Mouse (Mus musculus) heart, embryonic 10.5 days (tissue): ENCODE measurements around the gene Trmt2a. TPM values are rescaled to one million over a fixed set of nuclear protein-coding genes. Genes with fewer than 3 reads are reported as not detected.
A peak's percentile ranks its signal among the peaks of the same experiment; 100 is the strongest.

Source experiments
- DNase-seq: peaks from one replicate; pipeline ENCODE4 v3.0.0-alpha.2; 2017; ENCODE audit warnings: low spot score
- H3K27ac ChIP-seq: fragments of 300-500 bp; sonication (generic); 2 replicates; pipeline ENCODE4 v1.5.1; 2016; ENCODE audit warnings: mild to moderate bottlenecking
- H3K27me3 ChIP-seq: fragments of 300-500 bp; sonication (generic); 2 replicates; pipeline ENCODE4 v1.6.1; 2016; ENCODE audit warnings: mild to moderate bottlenecking; ENCODE audit not compliant: poor library complexity, insufficient read depth, severe bottlenecking
- H3K36me3 ChIP-seq: fragments of 300-500 bp; sonication (generic); 2 replicates; pipeline ENCODE4 v1.6.1; 2016; ENCODE audit warnings: mild to moderate bottlenecking, moderate library complexity
- H3K4me1 ChIP-seq: fragments of 300-500 bp; sonication (generic); 2 replicates; pipeline ENCODE4 v1.6.1; 2016; ENCODE audit warnings: mild to moderate bottlenecking
- H3K4me3 ChIP-seq: fragments of 300-500 bp; sonication (generic); 2 replicates; pipeline ENCODE4 v1.5.1; 2016; ENCODE audit warnings: mild to moderate bottlenecking, moderate library complexity
- H3K9me3 ChIP-seq: fragments of 300-500 bp; sonication (generic); 2 replicates; pipeline ENCODE4 v1.6.1; 2016; ENCODE audit warnings: mild to moderate bottlenecking, moderate library complexity
- WGBS: fragments of 180-500 bp; shearing (Covaris S2); methylation state at CpG from one replicate; pipeline ENCODE4 v1.1.7; 2016; 5-methylcytosine and 5-hydroxymethylcytosine counted together
- polyA plus RNA-seq: library from polyadenylated mRNA; unstranded; fragments of >200 nt; fragmentation: Nextera tagmentation; extraction: Ambion mirVana; gene quantifications from 2 replicates; pipeline ENCODE4 v1.2.1, GENCODE M21; 2016

Trmt2a gene
- polyA plus RNA-seq = 83.3 and 111 TPM in 2 replicates

DNA sequence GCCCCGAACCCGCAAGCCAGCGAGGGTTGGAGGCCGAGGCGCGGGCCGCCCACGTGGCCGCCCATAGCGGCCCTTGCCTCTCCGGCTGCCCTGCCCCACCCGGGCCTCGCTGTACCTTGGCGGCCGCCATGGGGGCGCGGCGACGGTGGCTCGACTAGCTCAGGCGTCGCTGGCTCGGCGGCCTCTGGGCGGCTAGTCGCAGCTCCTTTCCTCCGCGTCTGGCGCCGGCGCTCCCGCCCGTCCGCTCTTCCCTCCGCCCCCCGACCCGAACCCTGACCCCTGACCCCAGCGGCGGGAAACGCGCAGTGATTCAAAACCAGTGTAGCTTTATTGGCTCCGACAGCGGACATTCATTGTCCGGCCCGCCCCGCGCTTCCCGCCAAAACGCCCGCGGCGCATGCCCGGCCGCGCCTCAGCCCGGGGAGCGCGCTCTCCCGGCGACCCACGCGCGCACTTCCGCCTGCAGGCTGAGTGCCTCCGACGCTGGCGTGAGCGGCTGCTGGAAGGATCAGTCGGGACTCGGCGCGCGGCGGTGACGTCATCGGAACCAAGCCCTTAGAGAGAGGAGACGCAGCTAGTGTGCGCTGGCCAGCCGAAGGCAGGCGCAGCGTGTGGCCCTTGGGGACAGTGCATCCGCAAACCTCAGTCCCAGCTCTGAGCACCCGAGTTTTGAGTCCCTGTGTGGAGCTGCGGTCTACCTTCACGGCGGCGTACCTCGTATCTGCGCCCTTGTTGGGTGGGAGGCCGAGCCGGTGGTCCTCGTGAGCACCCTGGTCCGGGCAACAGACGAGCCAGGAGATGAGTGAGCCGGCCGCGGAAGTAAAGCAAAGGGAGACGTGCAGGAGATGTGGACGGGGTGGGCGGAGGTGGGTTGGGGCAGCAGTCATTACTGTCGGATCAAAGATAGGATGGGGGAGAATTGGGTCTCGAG, at the start of gene Trmt2a, which contains the start of gene Ranbp1:
Trmt2a (plus strand) TSS at position 247 of the 931 bp plus-strand sequence.
Ranbp1 (minus strand) TSS at position 300 of the 931 bp plus-strand sequence.
- H3K4me3 ChIP-seq = peak within 1 kb of the TSS; percentile 95
- H3K9me3 ChIP-seq = no peaks in the 10 kb centered on the region
- H3K4me1 ChIP-seq = peaks cover 31% of the 10 kb centered on the region
- H3K27me3 ChIP-seq = no peaks in the 10 kb centered on the region
- H3K27ac ChIP-seq = peak within 1 kb of the TSS; percentile 97
- WGBS = 0% methylated on average over 99 of the region's 102 CpGs
- H3K36me3 ChIP-seq = peaks cover 64% of the 10 kb centered on the region
- peak; percentile 99 for DNase-seq

DNA sequence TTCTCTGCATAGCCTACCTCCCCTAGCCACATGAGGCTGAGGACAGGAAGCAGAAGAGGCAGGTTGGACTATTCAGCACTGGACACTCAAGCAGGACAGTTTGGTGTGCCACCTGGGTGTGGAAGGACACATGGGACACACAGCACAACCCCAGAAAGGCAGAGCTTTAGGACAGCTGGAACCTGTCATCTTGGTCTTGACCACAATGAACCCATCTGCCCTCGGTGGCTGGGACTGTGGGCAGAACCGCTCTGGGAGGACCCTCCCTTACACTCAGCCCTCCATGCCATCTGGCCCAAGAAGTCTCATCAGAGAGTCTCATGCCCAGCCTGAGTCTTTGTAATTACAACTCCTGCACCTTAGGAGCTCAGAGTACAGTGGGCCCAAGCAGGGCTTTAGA, 48.4 kb upstream of the Trmt2a start:
- Histone ChIP-seq H3K27me3 (peaks cover 44% of the 10 kb centered on the region), H3K4me3 (no peak overlapping the region), H3K36me3 (no peaks in the 10 kb centered on the region), H3K4me1 (peaks cover 38% of the 10 kb centered on the region), H3K27ac (no peak overlapping the region), H3K9me3 (no peaks in the 10 kb centered on the region)
- DNase-seq = no peak
- 72% methylated on average over 2 of the region's 2 CpGs for WGBS

DNA sequence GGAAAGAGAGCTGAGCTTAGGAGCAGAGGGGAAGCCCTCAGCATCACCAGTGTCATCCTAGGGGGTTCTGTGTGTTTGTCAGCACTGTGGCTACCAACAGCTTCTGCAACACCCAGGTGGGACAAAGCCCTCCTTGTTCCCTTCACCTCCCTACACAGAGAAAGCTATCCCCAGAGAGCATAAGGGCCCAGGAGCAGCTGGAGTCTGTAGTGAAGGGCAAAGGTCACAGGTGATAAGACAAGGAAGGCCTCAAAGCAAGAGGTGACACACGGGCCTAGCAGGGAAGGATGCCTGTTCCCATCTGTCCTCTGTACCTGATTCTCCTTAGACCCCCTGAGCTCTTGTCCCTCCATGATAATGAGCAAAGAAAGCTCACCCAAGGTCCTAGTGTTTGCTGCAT, 46.9 kb upstream of the Trmt2a start:
- peaks cover 36% of the 10 kb centered on the region for H3K4me1 ChIP-seq
- H3K27me3 ChIP-seq = peaks cover 38% of the 10 kb centered on the region
- H3K36me3 ChIP-seq = no peaks in the 10 kb centered on the region
- H3K27ac ChIP-seq = no peak overlapping the region
- DNase-seq = no peak
- no peaks in the 10 kb centered on the region for H3K9me3 ChIP-seq
- WGBS = 19% methylated on average over 1 of the region's 1 CpGs
- H3K4me3 ChIP-seq = no peak overlapping the region

DNA sequence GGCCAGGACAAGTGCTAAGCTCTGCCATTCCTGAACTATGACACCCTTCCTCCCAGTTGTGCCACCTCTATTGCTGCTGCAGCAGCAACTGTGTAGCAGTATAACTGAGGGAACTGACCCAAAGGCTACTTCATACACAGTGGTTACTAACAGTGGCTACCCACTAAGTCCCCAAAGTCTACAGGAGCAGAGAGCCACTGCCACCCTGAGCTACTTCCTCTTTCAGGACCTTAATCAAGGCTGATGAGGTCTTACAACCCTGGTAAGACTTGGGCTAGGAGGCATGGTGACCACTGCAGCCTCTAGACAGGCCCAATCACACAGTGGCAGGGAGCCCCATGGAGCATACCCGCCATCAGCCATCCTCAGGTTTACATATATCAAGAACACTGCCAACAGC, 46.4 kb upstream of the Trmt2a start:
- DNase-seq = no peak
- no peak overlapping the region for H3K4me3 ChIP-seq
- H3K9me3 ChIP-seq = no peaks in the 10 kb centered on the region
- 92% methylated on average over 1 of the region's 1 CpGs for WGBS
- H3K27me3 ChIP-seq = peaks cover 38% of the 10 kb centered on the region
- H3K36me3 ChIP-seq = no peaks in the 10 kb centered on the region
- peaks cover 36% of the 10 kb centered on the region for H3K4me1 ChIP-seq
- H3K27ac ChIP-seq = no peak overlapping the region

DNA sequence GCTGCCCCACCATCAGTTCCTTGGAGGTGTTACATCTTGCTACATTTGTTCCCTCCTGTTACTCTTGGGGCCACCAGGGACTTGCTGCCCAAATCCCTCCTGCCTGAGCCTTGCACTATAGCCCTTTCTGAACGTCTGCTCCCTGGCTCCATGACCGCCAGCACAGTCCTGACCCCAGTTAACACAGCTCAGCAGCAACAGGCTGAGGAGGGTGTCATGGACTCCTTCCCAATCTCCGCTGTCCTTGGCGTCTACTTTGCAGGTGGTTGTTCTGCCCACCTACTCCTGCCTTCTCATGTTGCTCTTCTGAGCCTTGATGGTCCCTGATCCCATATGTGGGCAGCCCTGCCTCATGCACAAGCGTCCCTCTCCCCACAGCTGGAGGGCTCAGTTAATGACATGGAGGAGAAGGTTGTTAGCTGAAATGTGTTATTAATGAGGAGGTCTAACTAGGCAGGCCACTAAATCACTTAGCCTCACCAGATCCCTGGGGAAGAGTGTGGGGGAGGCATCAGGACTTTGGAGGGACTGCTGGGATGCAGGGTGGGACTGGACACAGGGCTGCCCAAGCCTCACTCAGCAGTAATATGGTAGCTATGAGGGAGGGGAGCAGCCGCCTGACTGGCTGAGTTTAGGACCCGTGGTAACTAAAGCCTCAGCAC, 44.9 kb upstream of the Trmt2a start:
- peaks cover 34% of the 10 kb centered on the region for H3K27me3 ChIP-seq
- H3K36me3 ChIP-seq = no peaks in the 10 kb centered on the region
- WGBS = 74% methylated on average over 7 of the region's 7 CpGs
- no peak overlapping the region for H3K4me3 ChIP-seq
- no peaks in the 10 kb centered on the region for H3K9me3 ChIP-seq
- peaks cover 34% of the 10 kb centered on the region for H3K4me1 ChIP-seq
- no peak overlapping the region for H3K27ac ChIP-seq
- no peak for DNase-seq

DNA sequence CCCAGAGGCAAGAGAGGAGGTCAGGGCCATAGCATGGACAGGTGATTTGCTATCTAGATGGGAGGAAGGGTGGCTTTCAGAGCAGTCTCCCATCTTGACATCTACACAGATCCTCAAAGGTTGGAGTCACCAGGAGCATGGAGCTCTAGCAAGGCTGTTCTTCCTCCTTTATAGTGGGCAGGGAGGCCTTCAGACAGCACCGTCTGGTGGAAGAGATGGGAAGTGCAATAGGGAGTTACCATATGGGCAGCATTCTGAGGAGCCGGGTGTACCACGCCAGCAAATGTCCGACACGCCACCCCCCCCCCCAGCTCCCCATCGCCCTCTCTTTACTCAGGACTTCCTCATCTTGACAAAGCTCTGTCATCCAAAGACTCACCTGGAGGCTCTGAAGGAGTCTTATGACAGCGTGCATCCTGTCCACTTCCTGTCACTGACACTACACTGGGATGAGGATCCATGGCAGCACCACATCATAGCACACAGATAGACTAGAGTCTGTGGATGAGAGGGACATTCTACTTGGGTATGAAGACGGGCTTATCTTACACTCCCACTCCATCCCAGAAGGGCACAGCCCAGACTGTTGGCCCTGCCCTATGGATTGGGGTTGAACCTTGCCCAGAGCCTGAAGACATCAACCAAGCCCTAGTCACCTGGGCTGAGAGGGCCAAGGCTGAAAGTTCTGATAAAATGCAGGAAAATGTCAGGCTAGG, 37.6 kb upstream of the Trmt2a start:
- H3K9me3 ChIP-seq = no peaks in the 10 kb centered on the region
- H3K4me1 ChIP-seq = peaks cover 19% of the 10 kb centered on the region
- 16% methylated on average over 8 of the region's 8 CpGs for WGBS
- H3K4me3 ChIP-seq = no peak overlapping the region
- H3K27me3 ChIP-seq = peaks cover 45% of the 10 kb centered on the region
- no peaks in the 10 kb centered on the region for H3K36me3 ChIP-seq
- no peak for DNase-seq
- no peak overlapping the region for H3K27ac ChIP-seq

DNA sequence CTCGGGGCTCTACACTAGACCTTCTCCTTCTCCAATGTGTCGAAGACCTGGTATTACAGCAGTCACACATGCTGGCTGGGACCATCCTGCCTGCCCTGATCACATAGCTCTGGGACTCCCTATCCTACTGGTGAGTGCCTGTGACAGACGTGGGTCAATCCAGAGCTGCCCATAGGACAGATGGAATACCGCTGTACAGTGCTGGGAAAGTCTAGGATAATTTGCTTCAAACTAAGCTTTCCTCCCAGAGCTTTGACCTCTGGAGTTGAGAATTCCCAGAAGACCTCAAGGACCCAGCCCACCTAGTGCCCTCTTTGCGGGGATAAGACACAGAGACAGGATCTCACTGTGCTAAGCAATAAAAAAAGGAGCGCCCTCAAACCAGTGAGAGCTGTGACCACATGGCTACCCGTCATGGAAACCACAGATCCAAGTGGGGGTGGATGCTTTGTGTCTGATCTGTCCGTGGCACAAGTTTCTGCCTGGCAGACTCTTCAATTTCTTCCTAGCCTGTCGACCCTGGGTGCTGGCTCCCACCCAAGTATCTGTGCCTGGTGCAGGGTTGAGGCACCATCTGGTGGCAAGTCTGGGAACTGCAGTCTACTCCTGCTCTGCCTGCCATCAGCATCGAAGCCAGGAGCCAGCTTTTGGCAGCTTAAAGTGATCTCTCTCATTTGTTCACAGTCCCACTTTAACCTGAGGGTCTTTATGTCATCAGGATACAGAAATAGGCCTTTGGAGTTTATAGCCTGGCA, 36.9 kb upstream of the Trmt2a start:
- DNase-seq = peak; percentile 85
- Histone ChIP-seq H3K27ac (no peak overlapping the region), H3K4me3 (no peak overlapping the region), H3K9me3 (no peaks in the 10 kb centered on the region), H3K36me3 (no peaks in the 10 kb centered on the region), H3K4me1 (peaks cover 19% of the 10 kb centered on the region), H3K27me3 (peaks cover 40% of the 10 kb centered on the region)
- WGBS = 47% methylated on average over 10 of the region's 10 CpGs

DNA sequence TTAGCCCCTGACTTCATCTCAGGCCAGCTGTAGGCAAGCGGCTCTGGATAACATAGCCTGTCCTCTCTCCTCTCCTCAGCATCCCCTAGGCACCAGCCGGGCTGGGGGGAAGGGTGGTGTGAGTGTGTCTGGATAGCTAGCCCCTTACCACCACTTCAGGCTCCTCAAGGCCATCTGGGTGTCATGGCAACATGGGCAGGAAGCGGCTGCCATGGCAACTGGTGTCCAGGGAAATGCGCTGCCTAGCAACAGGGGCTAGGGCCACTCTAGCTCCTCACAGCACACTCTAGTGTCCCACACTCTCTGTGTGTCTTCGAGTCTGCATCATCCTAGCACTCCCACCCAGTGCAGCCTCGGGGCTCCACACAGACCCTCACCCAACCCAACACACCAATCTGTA, 34.8 kb upstream of the Trmt2a start:
- no peak overlapping the region for H3K27ac ChIP-seq
- no peak for DNase-seq

DNA sequence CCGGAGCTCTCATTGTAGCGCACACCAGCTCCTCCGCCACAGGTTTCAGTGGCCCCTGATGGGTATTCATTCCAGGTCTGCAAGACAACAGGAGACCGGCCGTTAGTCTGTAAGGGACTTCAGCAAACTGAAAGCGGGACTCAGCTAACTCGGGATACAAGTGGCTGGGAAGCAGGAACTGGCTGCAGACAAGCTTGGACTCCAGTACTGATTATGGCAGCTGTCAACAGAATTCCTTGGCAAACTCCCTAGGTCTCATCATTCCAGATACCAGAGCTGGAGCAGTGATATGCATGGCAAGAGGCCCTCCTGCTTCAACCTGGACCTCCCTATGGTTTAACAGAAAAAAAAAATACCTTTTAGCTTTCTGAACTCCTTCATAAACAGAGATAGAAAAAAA, 33.6 kb upstream of the Trmt2a start:
- no peaks in the 10 kb centered on the region for H3K36me3 ChIP-seq
- H3K9me3 ChIP-seq = no peaks in the 10 kb centered on the region
- no peak for DNase-seq
- no peak overlapping the region for H3K4me3 ChIP-seq
- H3K27ac ChIP-seq = no peak overlapping the region
- H3K27me3 ChIP-seq = peaks cover 14% of the 10 kb centered on the region; the same call in 1 of the 2 replicates
- 68% methylated on average over 7 of the region's 7 CpGs for WGBS
- peaks cover 37% of the 10 kb centered on the region for H3K4me1 ChIP-seq

More for the DNA sequence above, 34.8 kb upstream of the Trmt2a start:
- 62% methylated on average over 6 of the region's 6 CpGs for WGBS
- peaks cover 26% of the 10 kb centered on the region; the same call in 1 of the 2 replicates for H3K27me3 ChIP-seq
- H3K4me1 ChIP-seq = peaks cover 29% of the 10 kb centered on the region
- H3K9me3 ChIP-seq = no peaks in the 10 kb centered on the region
- no peaks in the 10 kb centered on the region for H3K36me3 ChIP-seq
- H3K4me3 ChIP-seq = no peak overlapping the region

DNA sequence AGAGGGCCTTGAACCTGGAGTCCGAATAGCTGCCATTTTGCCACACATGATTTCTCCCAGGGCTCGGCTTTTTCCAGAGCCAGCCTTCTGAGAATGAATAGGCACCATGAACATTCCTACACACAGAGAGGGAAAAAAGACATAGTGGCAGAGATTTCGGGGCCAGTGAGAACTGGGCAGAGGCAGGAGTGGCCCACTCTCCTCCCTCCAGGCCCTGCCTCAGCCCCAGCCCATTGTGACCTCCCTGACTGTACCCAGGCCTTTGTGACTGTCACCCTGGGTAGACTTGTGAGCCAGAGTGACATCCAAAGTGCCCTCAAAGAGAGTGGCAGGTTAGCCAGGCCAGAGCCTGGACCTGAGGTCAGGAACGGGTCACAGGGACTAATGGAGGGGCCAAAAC, 30.9 kb upstream of the Trmt2a start, which contains the start of gene Ccdc188:
Ccdc188 (plus strand) TSS at position 301 of the 400 bp plus-strand sequence.
- DNase-seq = no peak
- Histone ChIP-seq H3K27me3 (peaks cover 7% of the 10 kb centered on the region; the same call in 1 of the 2 replicates), H3K4me1 (peaks cover 47% of the 10 kb centered on the region), H3K36me3 (peaks cover 17% of the 10 kb centered on the region), H3K4me3 (no peak within 1 kb of the TSS), H3K27ac (no peak within 1 kb of the TSS; the same call in 1 of the 2 replicates), H3K9me3 (no peaks in the 10 kb centered on the region)
- 84% methylated on average over 4 of the region's 4 CpGs for WGBS

DNA sequence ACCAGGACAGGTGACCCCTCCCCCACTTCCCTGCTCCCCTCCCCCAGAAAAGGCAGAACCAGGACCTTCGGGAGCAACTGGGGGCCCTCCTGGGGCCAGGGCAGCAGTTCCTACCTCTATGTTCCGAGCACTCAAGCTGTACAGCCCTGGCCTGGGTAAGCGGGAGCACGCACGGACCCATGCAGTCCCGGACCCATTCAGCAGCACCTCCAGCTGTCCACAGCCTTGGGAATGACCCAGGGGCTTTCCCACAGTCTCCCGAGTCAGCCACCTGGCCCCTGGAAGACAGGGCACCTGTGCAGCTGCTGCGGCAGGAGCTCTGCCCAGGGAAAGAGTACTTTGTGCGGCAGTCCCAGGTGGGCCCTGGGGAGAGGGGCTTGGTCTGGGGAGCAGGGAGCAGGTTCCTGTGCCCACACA, 29.9 kb upstream of the Trmt2a start:
- Histone ChIP-seq H3K9me3 (no peaks in the 10 kb centered on the region), H3K27ac (peak overlapping the region; percentile 48; the same call in 1 of the 2 replicates)

DNA sequence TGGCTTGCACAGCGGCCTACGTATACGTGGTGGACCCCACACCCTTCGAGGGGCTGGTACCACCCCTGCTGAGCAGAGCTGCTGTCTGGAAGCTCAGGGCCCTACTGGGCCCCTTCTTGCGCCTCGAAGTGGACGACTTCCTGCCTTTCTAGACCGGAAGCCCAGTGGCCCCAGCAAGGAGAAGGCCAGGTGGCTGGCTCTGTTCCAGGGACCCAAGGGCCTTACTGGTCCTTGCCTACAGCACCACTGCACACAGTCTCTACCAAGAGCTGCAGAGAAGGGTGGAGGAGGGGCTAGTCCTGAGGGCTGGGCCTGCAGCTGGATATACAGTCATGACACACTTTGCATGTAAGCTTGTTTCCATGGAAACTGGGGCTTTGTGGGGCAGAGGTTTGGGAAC, 28.5 kb upstream of the Trmt2a start:
- peaks cover 34% of the 10 kb centered on the region for H3K4me1 ChIP-seq
- DNase-seq = no peak
- no peaks in the 10 kb centered on the region for H3K27me3 ChIP-seq
- H3K27ac ChIP-seq = peak overlapping the region; percentile 48
- H3K9me3 ChIP-seq = no peaks in the 10 kb centered on the region
- no peak overlapping the region for H3K4me3 ChIP-seq
- peaks cover 42% of the 10 kb centered on the region for H3K36me3 ChIP-seq
- WGBS = 68% methylated on average over 8 of the region's 8 CpGs

More for the DNA sequence above, 29.9 kb upstream of the Trmt2a start:
- no peak overlapping the region for H3K4me3 ChIP-seq
- peaks cover under 1% of the 10 kb centered on the region; the same call in 1 of the 2 replicates for H3K27me3 ChIP-seq
- H3K4me1 ChIP-seq = peaks cover 46% of the 10 kb centered on the region
- DNase-seq = no peak
- H3K36me3 ChIP-seq = peaks cover 27% of the 10 kb centered on the region
- 73% methylated on average over 9 of the region's 9 CpGs for WGBS
